Mouse (Mus musculus) liver, postnatal 0 days (tissue): ENCODE results near the gene E2f4.

Experiments used
- CTCF ChIP-seq: sonication (generic); IDR thresholded peaks from 2 replicates; pipeline ENCODE4 v1.5.1; 2016; ENCODE audit warnings: antibody characterized with exemption, low read depth
- EP300 ChIP-seq: IDR thresholded peaks from 2 replicates; pipeline ENCODE4 v1.6.1; 2016; ENCODE audit warnings: antibody characterized with exemption, low read depth, mild to moderate bottlenecking

DNA sequence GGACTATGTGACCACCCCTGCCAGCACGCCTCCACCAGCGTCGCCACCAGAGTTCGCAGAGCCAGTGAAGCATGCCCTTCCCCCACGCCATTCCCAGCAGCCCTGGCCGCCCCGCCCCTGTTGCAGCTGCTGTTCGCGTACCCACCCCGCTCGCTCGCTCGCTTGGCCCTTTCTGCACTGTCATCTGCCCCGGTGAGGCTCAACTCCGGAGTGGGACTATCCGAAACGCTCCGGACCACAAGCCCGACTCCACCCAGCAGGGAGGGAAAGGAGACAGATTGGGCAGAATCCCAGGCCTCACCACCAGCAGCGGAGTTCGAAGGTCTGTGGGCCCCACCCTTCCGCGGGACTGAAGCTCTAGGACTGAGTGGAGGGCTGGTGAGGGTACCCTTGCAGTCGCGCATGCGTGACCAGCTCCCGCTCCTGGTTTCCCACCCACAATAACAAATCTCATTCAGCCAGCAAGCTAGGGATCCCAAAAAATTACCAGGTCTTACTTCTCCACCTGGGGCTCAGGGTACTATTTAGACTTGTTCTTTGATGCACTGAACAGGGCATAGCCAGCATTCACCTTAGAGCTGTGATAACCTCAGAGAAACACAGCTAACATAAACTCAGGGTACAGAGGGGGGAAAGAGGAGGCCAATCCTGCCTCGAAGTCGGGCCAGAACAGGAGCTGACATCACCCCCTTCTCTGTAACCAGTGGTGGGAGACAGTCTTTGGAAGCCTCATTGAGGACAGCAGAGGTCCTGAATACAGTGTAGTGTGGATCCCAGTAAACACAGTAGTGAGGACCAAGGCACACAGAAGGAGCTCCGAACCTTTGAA lies 21.0 kb upstream of the E2f4 start:
- TF ChIP-seq CTCF (no peak), EP300 (no peak)
